Mouse (Mus musculus): ENCODE measurements around the gene 9830107B12Rik. TPM values are rescaled to one million over a fixed set of nuclear protein-coding genes. Genes with fewer than 3 reads are reported as not detected.

9830107B12Rik gene
- polyA plus RNA-seq, 1 experiment from 2014 or later: 0.10 TPM

DNA sequence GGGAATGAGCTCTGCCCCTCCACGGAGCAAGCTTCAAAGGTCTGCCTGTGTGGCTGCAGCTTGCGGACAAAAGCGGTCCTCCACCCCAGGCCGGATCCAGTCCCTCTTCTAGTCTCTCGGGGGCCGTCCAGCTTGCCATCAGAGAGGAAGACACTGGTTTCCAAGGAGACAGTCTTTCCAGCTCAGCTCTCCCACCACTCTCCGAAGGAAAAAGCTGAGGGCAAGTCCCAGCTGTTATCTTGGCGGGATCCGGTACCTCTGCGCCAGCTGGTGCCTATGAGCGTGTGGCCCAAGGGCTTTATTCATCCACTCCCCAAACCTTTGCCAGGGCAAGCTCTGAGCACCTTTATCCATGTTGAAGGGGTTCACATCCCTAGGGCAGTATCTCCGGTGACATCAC is 55.8 kb downstream of the 9830107B12Rik start:
- Histone ChIP-seq H3K27ac (no peak overlapping the region), H3K9me3 (replicated peaks) (0 out of 2 replicates have a peak, but pooled peaks cover 4% of the 10 kb centered on the region), H3K4me1 (peaks cover 12% of the 10 kb centered on the region), H3K4me2 (replicated peaks) (no peak overlapping the region), H3K36me3 (no peaks in the 10 kb centered on the region), H3K9ac (no peak overlapping the region), H3K4me3 (no peak overlapping the region), H3K27me3 (peaks cover 23% of the 10 kb centered on the region)
- WGBS: 58% methylated on average over 12 of the region's 12 CpGs
- no peak for ATAC-seq (ENCODE audit: low FRiP score)

DNA sequence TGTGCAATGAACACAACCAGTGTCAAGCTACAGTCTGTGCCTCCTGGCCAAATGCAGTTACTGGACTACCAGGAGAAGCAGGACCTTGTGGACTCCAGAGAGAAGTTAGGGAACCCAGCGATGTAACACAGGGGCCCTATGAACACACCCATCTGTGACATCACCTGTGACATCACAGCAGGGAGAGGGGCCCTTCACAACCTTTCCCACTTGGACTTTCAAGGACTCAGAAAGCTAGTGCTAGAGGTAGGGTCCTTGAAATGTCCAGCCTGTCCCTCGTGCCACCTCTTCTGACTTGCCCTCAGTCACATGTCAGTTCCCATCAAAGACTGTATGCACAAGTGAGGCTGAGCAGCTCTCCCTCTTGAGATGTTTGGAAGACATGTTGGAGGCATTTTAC is 56.6 kb downstream of the 9830107B12Rik start:
- Histone ChIP-seq H3K9ac (no peak overlapping the region), H3K4me3 (no peak overlapping the region), H3K27ac (no peak overlapping the region), H3K9me3 (replicated peaks) (0 out of 2 replicates have a peak, but pooled peaks cover 4% of the 10 kb centered on the region), H3K4me1 (peaks cover 5% of the 10 kb centered on the region), H3K36me3 (no peaks in the 10 kb centered on the region), H3K4me2 (replicated peaks) (no peak overlapping the region), H3K27me3 (peaks cover 14% of the 10 kb centered on the region)
- no peak for ATAC-seq (ENCODE audit: low FRiP score)
- WGBS: 76% methylated on average over 2 of the region's 2 CpGs

DNA sequence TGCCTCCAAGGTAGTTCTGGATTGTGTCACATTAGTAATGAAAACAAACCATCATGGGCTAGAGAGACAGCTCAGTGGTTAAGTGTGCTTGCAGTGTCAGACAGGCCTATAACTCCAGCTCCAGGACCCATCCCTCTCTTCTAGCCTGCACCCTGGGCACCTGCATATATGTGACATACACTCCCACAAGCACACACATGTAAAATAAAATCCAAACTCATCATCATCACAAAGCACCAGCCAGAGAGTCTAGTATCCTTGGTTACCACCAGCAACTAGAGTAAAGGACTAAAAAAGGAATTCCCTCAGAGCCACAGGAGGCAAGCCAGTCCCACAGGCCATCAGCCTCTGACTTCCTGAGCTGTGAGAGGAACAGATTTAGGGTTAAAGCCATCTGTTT is 57.0 kb downstream of the 9830107B12Rik start, which contains the start of gene 1700067P10Rik:
TSS of gene 1700067P10Rik (plus strand) at position 301 of the 400 bp plus-strand sequence.
- ATAC-seq (ENCODE audit: low FRiP score): no peak
- Histone ChIP-seq H3K4me3 (no peak within 1 kb of the TSS), H3K9ac (no peak within 1 kb of the TSS), H3K27me3 (peaks cover 10% of the 10 kb centered on the region), H3K27ac (no peak within 1 kb of the TSS), H3K9me3 (replicated peaks) (0 out of 2 replicates have a peak, but pooled peaks cover 4% of the 10 kb centered on the region), H3K4me1 (peaks cover 5% of the 10 kb centered on the region), H3K4me2 (replicated peaks) (no peak within 1 kb of the TSS), H3K36me3 (no peaks in the 10 kb centered on the region)

DNA sequence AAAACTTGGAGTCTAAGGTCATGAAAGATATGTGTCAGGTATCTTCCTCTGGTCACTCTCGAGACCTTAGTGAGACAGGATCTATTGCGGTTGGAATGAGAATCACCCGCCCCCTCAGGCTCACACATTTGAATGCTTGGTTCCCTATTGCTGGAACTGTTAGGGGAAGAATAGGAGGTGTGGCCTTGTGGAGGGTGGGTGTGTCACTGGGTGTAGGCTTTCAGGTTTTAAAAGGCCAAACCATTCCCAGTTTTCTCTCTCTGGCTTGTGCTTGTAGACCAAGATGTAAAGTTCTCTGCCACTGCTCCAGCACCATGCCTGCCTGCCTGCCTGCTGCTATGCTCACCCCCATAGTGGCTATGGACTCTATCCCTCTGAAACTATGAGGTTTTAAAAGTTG is 65.4 kb downstream of the 9830107B12Rik start:
- Histone ChIP-seq H3K27ac (no peak overlapping the region), H3K27me3 (no peaks in the 10 kb centered on the region; the same call in 1 of the 2 replicates), H3K4me3 (no peak overlapping the region), H3K9me3 (replicated peaks) (no peaks in the 10 kb centered on the region), H3K36me3 (no peaks in the 10 kb centered on the region), H3K4me2 (replicated peaks) (no peak overlapping the region), H3K9ac (no peak overlapping the region), H3K4me1 (no peaks in the 10 kb centered on the region)
- no peak for ATAC-seq (ENCODE audit: low FRiP score)
- WGBS: 36% methylated on average over 3 of the region's 3 CpGs

Other genes with a start within 250 kb of the 9830107B12Rik start
- 40.6 and 41.7 TPM in 2 replicates for gene Foxp4, start 221.6 kb downstream of the 9830107B12Rik start, polyA plus RNA-seq (2016; fragmentation: Nextera tagmentation; extraction: Ambion mirVana)
- gene 1700122O11Rik, start 108.0 kb downstream of the 9830107B12Rik start, polyA plus RNA-seq (2016; fragmentation: Nextera tagmentation; extraction: Ambion mirVana): not detected in 2 replicates
- 0.26 TPM in 1 of 2 replicates, not detected in the other for gene 1700067P10Rik, start 56.9 kb downstream of the 9830107B12Rik start, polyA plus RNA-seq (2016; fragmentation: Nextera tagmentation; extraction: Ambion mirVana)
- not detected in 2 replicates for gene A530064D06Rik, start 21.0 kb upstream of the 9830107B12Rik start, polyA plus RNA-seq (2016; fragmentation: Nextera tagmentation; extraction: Ambion mirVana)
- gene Trem1, start 86.5 kb upstream of the 9830107B12Rik start, polyA plus RNA-seq (2016; fragmentation: Nextera tagmentation; extraction: Ambion mirVana): 0.10 and 0.14 TPM in 2 replicates
- not detected in 2 replicates for gene Trem3, start 101.5 kb upstream of the 9830107B12Rik start, polyA plus RNA-seq (2016; fragmentation: Nextera tagmentation; extraction: Ambion mirVana)
- gene Treml4, start 118.0 kb upstream of the 9830107B12Rik start, polyA plus RNA-seq (2016; fragmentation: Nextera tagmentation; extraction: Ambion mirVana): not detected in 2 replicates
- 0.25 and 0.81 TPM in 2 replicates for gene Treml2, start 153.2 kb upstream of the 9830107B12Rik start, polyA plus RNA-seq (2016; fragmentation: Nextera tagmentation; extraction: Ambion mirVana)
- 0.05 TPM in 1 of 2 replicates, not detected in the other for gene B430306N03Rik, start 169.9 kb upstream of the 9830107B12Rik start, polyA plus RNA-seq (2016; fragmentation: Nextera tagmentation; extraction: Ambion mirVana)
- 3.5 and 4.3 TPM in 2 replicates for gene Trem2, start 200.1 kb upstream of the 9830107B12Rik start, polyA plus RNA-seq (2016; fragmentation: Nextera tagmentation; extraction: Ambion mirVana)
- gene Treml1, start 213.6 kb upstream of the 9830107B12Rik start, polyA plus RNA-seq (2016; fragmentation: Nextera tagmentation; extraction: Ambion mirVana): 1.7 and 1.8 TPM in 2 replicates